Mouse (Mus musculus): ENCODE results near the gene Gad1. TPM values are rescaled to one million over a fixed set of nuclear protein-coding genes. Genes with fewer than 3 reads are reported as not detected.

The Gad1 gene
- total and polyA plus RNA-seq, 2 experiments from 2014 or later: 122 to 135 TPM

DNA sequence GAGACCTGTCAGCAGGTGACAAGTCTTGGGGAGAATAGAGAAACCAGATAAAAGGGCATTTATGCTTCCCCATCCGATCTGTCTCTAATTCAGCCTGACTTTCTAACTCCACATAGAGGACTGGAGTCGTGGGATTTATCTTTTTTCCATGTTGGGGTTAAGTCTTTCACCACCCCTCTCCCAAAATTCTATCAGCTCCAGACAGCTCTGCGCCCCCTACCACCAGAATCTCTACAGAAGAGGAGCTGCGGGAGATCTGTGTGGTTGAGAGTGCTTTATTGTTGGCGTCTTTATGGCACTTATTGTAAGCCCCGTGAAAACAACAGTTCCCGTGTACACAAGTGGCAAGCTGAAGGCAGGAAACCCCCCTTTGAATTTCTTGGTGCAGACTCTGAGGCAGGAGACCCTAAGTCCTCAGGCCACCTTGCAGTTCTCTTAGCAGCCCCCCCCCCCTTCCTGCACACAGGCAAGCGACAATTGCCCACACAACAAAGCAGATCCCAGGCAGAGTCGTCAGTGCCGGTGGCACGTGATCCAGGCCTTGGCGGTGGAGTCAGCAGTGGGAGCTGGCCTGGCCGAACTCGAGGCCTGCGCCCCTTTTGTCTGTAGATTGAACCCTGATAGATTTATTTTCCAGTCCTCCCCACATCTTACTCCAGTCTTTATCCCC is 11.9 kb downstream of the Gad1 start:
- peak overlapping the region; percentile 54 for H3K4me3 ChIP-seq (ENCODE audit: low read depth, low read length)
- peak overlapping the region; percentile 93 for H3K27ac ChIP-seq (ENCODE audit: low read depth, low read length)
- ATAC-seq (no peak), DNase-seq (peak; percentile 60)
- TF ChIP-seq CTCF (IDR thresholded peaks at IDR 0.05; ENCODE audit: low read depth): peak; percentile 10; the same call in 1 of the 2 replicates
- H3K4me1 ChIP-seq (ENCODE audit: insufficient read depth): peaks cover 7% of the 10 kb centered on the region
- peaks cover 36% of the 10 kb centered on the region for H3K27me3 ChIP-seq (ENCODE audit: insufficient read depth, low read length)
- peak overlapping the region; percentile 74 for H3K9ac ChIP-seq
- 4% methylated on average over 15 of the region's 15 CpGs for WGBS
- H3K9me3 ChIP-seq (ENCODE audit: low read length): no peaks in the 10 kb centered on the region
- H3K4me2 ChIP-seq (ENCODE audit: low read depth): peak overlapping the region; percentile 60
- no peaks in the 10 kb centered on the region for H3K36me3 ChIP-seq (ENCODE audit: insufficient read depth)

DNA sequence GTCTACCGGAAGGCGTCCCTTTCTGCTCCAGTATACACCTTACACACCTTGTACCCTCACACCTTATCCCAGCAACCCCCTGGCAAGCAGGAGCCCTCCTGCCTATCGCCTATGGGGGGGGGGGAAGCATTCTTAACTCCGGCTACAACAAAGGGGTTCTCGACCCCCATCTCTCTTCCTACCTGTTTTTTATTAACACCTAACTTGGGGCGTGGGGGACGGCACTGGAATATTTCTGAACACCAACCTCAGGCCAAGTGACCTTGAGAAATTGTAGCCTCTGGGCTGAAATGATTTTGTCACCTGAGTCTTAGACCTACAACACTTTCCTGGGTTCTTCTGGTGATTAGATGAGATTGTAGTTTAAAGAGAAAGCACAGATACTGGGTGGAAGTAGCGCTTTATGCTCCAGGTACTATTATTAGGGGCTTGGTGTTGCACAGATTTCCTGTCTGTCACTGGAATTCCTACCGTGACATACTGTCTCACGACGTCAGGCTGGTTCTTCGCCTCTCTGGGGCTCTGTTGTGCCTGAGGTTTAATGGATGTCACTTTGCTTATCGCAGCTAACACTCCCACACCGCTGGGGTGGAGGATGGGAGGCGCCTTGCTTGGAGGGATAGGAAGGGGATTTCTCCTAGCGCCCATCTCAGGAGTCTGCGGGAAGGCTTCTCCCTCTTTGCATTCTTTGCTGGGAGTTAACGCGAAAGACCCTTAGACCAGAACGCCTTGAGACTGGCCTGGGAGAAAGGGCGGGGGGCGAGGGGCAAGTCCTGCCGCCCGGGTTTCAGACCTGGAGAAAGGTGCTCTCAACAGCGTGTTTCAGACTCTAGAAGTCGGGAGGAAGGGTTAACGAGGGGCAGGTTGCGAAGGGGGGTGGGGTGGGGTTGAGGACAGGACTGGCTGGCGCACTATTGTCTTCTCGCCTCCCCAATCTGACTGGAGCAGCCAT is 13.1 kb downstream of the Gad1 start:
- ATAC-seq: no peak
- 6% methylated on average over 30 of the region's 30 CpGs for WGBS
- H3K27me3 ChIP-seq (ENCODE audit: insufficient read depth, low read length): peaks cover 28% of the 10 kb centered on the region

GRCm38 (mm10) chr2:70566603-70566981 is 13.7 kb downstream of the Gad1 start:
- WGBS: 5% methylated on average over 18 of the region's 18 CpGs
- Histone ChIP-seq H3K27ac (ENCODE audit: low read depth, low read length) (peak overlapping the region; percentile 93), H3K9me3 (ENCODE audit: low read length) (no peaks in the 10 kb centered on the region), H3K9ac (peak overlapping the region; percentile 74), H3K36me3 (ENCODE audit: insufficient read depth) (no peaks in the 10 kb centered on the region), H3K27me3 (ENCODE audit: insufficient read depth, low read length) (peaks cover 29% of the 10 kb centered on the region), H3K4me2 (ENCODE audit: low read depth) (peak overlapping the region; percentile 60), H3K4me3 (ENCODE audit: low read depth, low read length) (peak overlapping the region; percentile 54), H3K4me1 (ENCODE audit: insufficient read depth) (peaks cover 7% of the 10 kb centered on the region)
- TF ChIP-seq CTCF (IDR thresholded peaks at IDR 0.05; ENCODE audit: low read depth): no peak
- peak; percentile 50 for DNase-seq
- ATAC-seq: no peak

More for the DNA sequence above, 13.1 kb downstream of the Gad1 start:
- H3K4me2 ChIP-seq (ENCODE audit: low read depth): peak overlapping the region; percentile 60
- no peaks in the 10 kb centered on the region for H3K9me3 ChIP-seq (ENCODE audit: low read length)
- H3K36me3 ChIP-seq (ENCODE audit: insufficient read depth): no peaks in the 10 kb centered on the region
- peak overlapping the region; percentile 54 for H3K4me3 ChIP-seq (ENCODE audit: low read depth, low read length)
- H3K9ac ChIP-seq: peak overlapping the region; percentile 74
- TF ChIP-seq CTCF (IDR thresholded peaks at IDR 0.05; ENCODE audit: low read depth): no peak
- H3K27ac ChIP-seq (ENCODE audit: low read depth, low read length): peak overlapping the region; percentile 93
- DNase-seq: peak; percentile 57
- H3K4me1 ChIP-seq (ENCODE audit: insufficient read depth): peaks cover 7% of the 10 kb centered on the region

GRCm38 (mm10) chr2:70567071-70567681 is 14.3 kb downstream of the Gad1 start:
- Histone ChIP-seq H3K4me3 (ENCODE audit: low read depth, low read length) (peak overlapping the region; percentile 54), H3K36me3 (ENCODE audit: insufficient read depth) (no peaks in the 10 kb centered on the region), H3K27me3 (ENCODE audit: insufficient read depth, low read length) (peaks cover 35% of the 10 kb centered on the region), H3K4me1 (ENCODE audit: insufficient read depth) (peaks cover 7% of the 10 kb centered on the region), H3K4me2 (ENCODE audit: low read depth) (peak overlapping the region; percentile 60), H3K9ac (peak overlapping the region; percentile 74), H3K27ac (ENCODE audit: low read depth, low read length) (peak overlapping the region; percentile 93), H3K9me3 (ENCODE audit: low read length) (no peaks in the 10 kb centered on the region)
- DNase-seq (peak; percentile 85), ATAC-seq (peak; percentile 53)
- TF ChIP-seq CTCF (IDR thresholded peaks at IDR 0.05; ENCODE audit: low read depth): peak; percentile 61
- 4% methylated on average over 23 of the region's 23 CpGs for WGBS

DNA sequence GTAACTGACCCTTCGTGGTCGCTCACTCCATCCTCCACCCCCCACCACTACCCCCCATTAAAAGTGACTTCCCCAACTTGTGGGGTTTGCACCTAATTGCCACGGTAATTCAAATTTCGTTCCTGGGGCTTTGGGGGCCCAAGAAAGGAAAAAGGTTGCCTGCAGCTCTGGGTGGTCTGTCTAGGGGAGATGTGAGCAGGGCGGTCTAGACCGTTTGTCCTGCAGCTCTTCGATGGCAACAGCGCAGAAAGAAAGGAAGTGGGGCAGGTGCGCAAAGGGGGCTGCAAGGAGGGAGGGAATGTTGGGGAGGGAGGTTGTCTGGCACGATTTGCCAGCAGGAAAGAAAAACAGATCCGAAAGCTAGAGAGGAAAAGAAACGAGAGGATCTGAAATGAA is 14.8 kb downstream of the Gad1 start:
- Histone ChIP-seq H3K4me3 (ENCODE audit: low read depth, low read length) (peak overlapping the region; percentile 54), H3K36me3 (ENCODE audit: insufficient read depth) (no peaks in the 10 kb centered on the region), H3K4me1 (ENCODE audit: insufficient read depth) (peaks cover 7% of the 10 kb centered on the region), H3K9me3 (ENCODE audit: low read length) (no peaks in the 10 kb centered on the region), H3K4me2 (ENCODE audit: low read depth) (peak overlapping the region; percentile 60), H3K27me3 (ENCODE audit: insufficient read depth, low read length) (peaks cover 39% of the 10 kb centered on the region), H3K9ac (peak overlapping the region; percentile 74), H3K27ac (ENCODE audit: low read depth, low read length) (peak overlapping the region; percentile 64)
- no peak for DNase-seq
- no peak for ATAC-seq
- under 1% methylated on average over 12 of the region's 12 CpGs for WGBS
- TF ChIP-seq CTCF (IDR thresholded peaks at IDR 0.05; ENCODE audit: low read depth): no peak

- no peaks in the 10 kb centered on the region for H3K9me3 ChIP-seq (ENCODE audit: low read length)
- no peak for TF ChIP-seq CTCF (IDR thresholded peaks at IDR 0.05; ENCODE audit: low read depth)
- H3K4me3 ChIP-seq (ENCODE audit: low read depth, low read length): peak overlapping the region; percentile 54
- peak; percentile 57 for DNase-seq
- H3K4me2 ChIP-seq (ENCODE audit: low read depth): peak overlapping the region; percentile 60
- H3K36me3 ChIP-seq (ENCODE audit: insufficient read depth): no peaks in the 10 kb centered on the region
- H3K4me1 ChIP-seq (ENCODE audit: insufficient read depth): peaks cover 7% of the 10 kb centered on the region
- peak; percentile 14; the same call in 1 of the 2 replicates for ATAC-seq
- WGBS: 3% methylated on average over 34 of the region's 34 CpGs
- H3K27ac ChIP-seq (ENCODE audit: low read depth, low read length): peak overlapping the region; percentile 64
- H3K9ac ChIP-seq: peak overlapping the region; percentile 74
- H3K27me3 ChIP-seq (ENCODE audit: insufficient read depth, low read length): peaks cover 39% of the 10 kb centered on the region
Observed at GRCm38 (mm10) chr2:70568198-70568941, 15.5 kb downstream of the Gad1 start.

Measured in forebrain, postnatal 0 days (tissue).